Comparison of ENCODE assay signal across 28 mouse cellular contexts in genomic region chr11:11785457-11785856, GRCm38 (mm10). TPM values are rescaled to one million over a fixed set of nuclear protein-coding genes. Genes with fewer than 3 reads are reported as not detected.
DNase-seq lines count a peak whose midpoint lies in the region; ATAC-seq and TF ChIP-seq lines count a peak whose summit lies in the region.
"Had no signal": no experiment of that assay in that cellular context is flagged by ENCODE, and none has a peak within 500 bp of the region (broad histone marks: within the 10 kb centered on the region; RNA-seq: fewer than 3 reads in every experiment).

No protein-coding gene starts in this region.

- H3K4me2 ChIP-seq in liver, postnatal 0 days (ENCODE audit: low read depth, low read length), result 0 out of 2 replicates have a peak overlapping the region, but pooled peaks have one; percentile 2
- no peak overlapping the region for H3K4me2 ChIP-seq in neural tube, embryonic 15.5 days
- H3K4me2 ChIP-seq: embryonic facial prominence, embryonic 13.5 days; forebrain, embryonic 15.5 days; heart, embryonic 11.5 days; hindbrain, embryonic 14.5 days; kidney, embryonic 15.5 days; limb, embryonic 13.5 days; midbrain, embryonic 13.5 days had no signal

- TF ChIP-seq EP300 in liver, postnatal 0 days (IDR thresholded peaks at IDR 0.05; ENCODE audit: low read depth), result no peak

- DNase-seq in adrenal gland, postnatal 10 days, result peak; percentile 19
- DNase-seq in adrenal gland, postnatal 4 days (ENCODE audit: low spot score in 2 of 2), result no peak
- no peak for DNase-seq in liver, postnatal 0 days
- no peak for DNase-seq in liver
- peak; percentile 50 for DNase-seq in adipocyte (ENCODE audit: low spot score)
- DNase-seq in embryo, embryonic 11 days, result no peak
- DNase-seq: adrenal gland, postnatal 25 days; cerebellum, adult 9-10 months; cerebellum, postnatal 36 days; gastrocnemius, adult 2 months; heart, postnatal 4 days; kidney, adult 18-20 months; kidney, postnatal 25 days; spleen, adult 18-20 months; thymus, postnatal 25 days had no signal

- H3K79me2 ChIP-seq in macrophage (ENCODE audit: inconsistent target), result no peaks in the 10 kb centered on the region

- peak overlapping the region; percentile 60; the same call in 1 of the 2 replicates for H3K27ac ChIP-seq in liver, postnatal 0 days (ENCODE audit: low read depth)
- peak overlapping the region; percentile 78 for H3K27ac ChIP-seq in macrophage
- no peak overlapping the region for H3K27ac ChIP-seq in neural tube, embryonic 15.5 days (replicated peaks)
- H3K27ac ChIP-seq: embryonic facial prominence, embryonic 13.5 days; forebrain, embryonic 10.5 days; forebrain, embryonic 15.5 days; gastrocnemius, adult 2 months; hindbrain, embryonic 14.5 days; kidney, embryonic 15.5 days; limb, embryonic 13.5 days; liver, embryonic 14.5 days; midbrain, embryonic 13.5 days had no signal

- ATAC-seq in liver, postnatal 0 days, result no peak
- ATAC-seq in neural tube, embryonic 15.5 days (ENCODE audit: low FRiP score), result no peak
- ATAC-seq: forebrain, embryonic 15.5 days; midbrain, embryonic 13.5 days; Patski had no signal

- no peaks in the 10 kb centered on the region for H3K9me3 ChIP-seq in liver, postnatal 0 days (ENCODE audit: low read length)
- no peaks in the 10 kb centered on the region for H3K9me3 ChIP-seq in neural tube, embryonic 15.5 days (replicated peaks)
- H3K9me3 ChIP-seq: embryonic facial prominence, embryonic 13.5 days; forebrain, embryonic 10.5 days; forebrain, embryonic 15.5 days; G1E; kidney, embryonic 15.5 days; limb, embryonic 13.5 days; midbrain, embryonic 13.5 days had no signal

- H3K36me3 ChIP-seq in liver, postnatal 0 days (replicated peaks; ENCODE audit: insufficient read depth, low read length), result no peaks in the 10 kb centered on the region
- H3K36me3 ChIP-seq in macrophage (ENCODE audit: inconsistent target), result no peaks in the 10 kb centered on the region
- no peaks in the 10 kb centered on the region for H3K36me3 ChIP-seq in neural tube, embryonic 15.5 days
- H3K36me3 ChIP-seq: embryonic facial prominence, embryonic 13.5 days; forebrain, embryonic 10.5 days; forebrain, embryonic 15.5 days; G1E; kidney, embryonic 15.5 days; limb, embryonic 13.5 days; midbrain, embryonic 13.5 days had no signal

- TF ChIP-seq CTCF in liver, postnatal 0 days (IDR thresholded peaks at IDR 0.05; ENCODE audit: low read depth), result no peak

- H3K4me1 ChIP-seq in liver, postnatal 0 days (ENCODE audit: insufficient read depth), result 0 out of 2 replicates have a peak, but pooled peaks cover 3% of the 10 kb centered on the region
- H3K4me1 ChIP-seq in neural tube, embryonic 15.5 days, result no peaks in the 10 kb centered on the region
- H3K4me1 ChIP-seq: embryonic facial prominence, embryonic 13.5 days; forebrain, embryonic 10.5 days; forebrain, embryonic 15.5 days; kidney, embryonic 15.5 days; limb, embryonic 13.5 days; midbrain, embryonic 13.5 days had no signal

- H3K4me3 ChIP-seq in liver, postnatal 0 days (ENCODE audit: low read depth, low read length), result no peak overlapping the region
- H3K4me3 ChIP-seq in macrophage (ENCODE audit: inconsistent target), result no peak overlapping the region
- H3K4me3 ChIP-seq in neural tube, embryonic 15.5 days (replicated peaks), result no peak overlapping the region
- H3K4me3 ChIP-seq: embryonic facial prominence, embryonic 13.5 days; forebrain, embryonic 10.5 days; forebrain, embryonic 15.5 days; gastrocnemius, adult 2 months; kidney, embryonic 15.5 days; limb, embryonic 13.5 days; midbrain, embryonic 13.5 days had no signal

- H3K9ac ChIP-seq in liver, postnatal 0 days (replicated peaks), result no peak overlapping the region
- H3K9ac ChIP-seq in neural tube, embryonic 15.5 days (replicated peaks), result no peak overlapping the region
- H3K9ac ChIP-seq: embryonic facial prominence, embryonic 13.5 days; forebrain, embryonic 15.5 days; hindbrain, embryonic 14.5 days; kidney, embryonic 15.5 days; limb, embryonic 13.5 days; liver, embryonic 14.5 days; midbrain, embryonic 13.5 days had no signal

- WGBS in liver, postnatal 0 days (ENCODE audit: insufficient replicate concordance), result 36% methylated on average over 6 of the region's 6 CpGs
- 15% methylated on average over 6 of the region's 6 CpGs for WGBS in macrophage (ENCODE audit: missing documents)
- WGBS in neural tube, embryonic 15.5 days, result 73% methylated on average over 6 of the region's 6 CpGs

- H3K27me3 ChIP-seq in liver, postnatal 0 days (ENCODE audit: insufficient read depth, low read length), result no peaks in the 10 kb centered on the region
- no peaks in the 10 kb centered on the region for H3K27me3 ChIP-seq in neural tube, embryonic 15.5 days (replicated peaks)
- H3K27me3 ChIP-seq: embryonic facial prominence, embryonic 13.5 days; forebrain, embryonic 15.5 days; kidney, embryonic 15.5 days; midbrain, embryonic 13.5 days had no signal

RNA-seq across cellular contexts. Expression of gene Fignl1, which starts 23.3 kb away (rescaled TPM):
- total RNA-seq in adrenal gland, postnatal 10 days (2021), result 10 to 100 TPM in 1 of 2 experiments, 1 to 10 TPM in 1; 8.9 to 12.1 TPM
- 10 to 100 TPM; 17.9 to 18.2 TPM for total RNA-seq in adrenal gland, postnatal 4 days (2021)
- polyA plus RNA-seq in liver, postnatal 0 days (2015; fragmentation: Nextera tagmentation; extraction: Ambion mirVana), result 26.1 and 31.2 TPM in 2 replicates
- total RNA-seq in macrophage (2018; cell fraction: chromatin; rRNA removed), result 1 to 10 TPM in 23 of 26 experiments, under 1 TPM in 3; 0.57 to 8.2 (median 2.2) TPM
- total RNA-seq in macrophage (2018; cell fraction: cytosol; rRNA removed), result 1 to 10 TPM; 1.6 to 4.5 (median 2.6) TPM
- 10 to 100 TPM in 2 of 26 experiments, 1 to 10 TPM in 24; 1.3 to 20.6 (median 2.5) TPM for total RNA-seq in macrophage (2018; cell fraction: nucleus; rRNA removed)
- 1.3 to 21.2 TPM (median 4.0 TPM) in 3 replicates for polyA plus RNA-seq in macrophage (2018)
- polyA plus RNA-seq in neural tube, embryonic 15.5 days (2015; fragmentation: Nextera tagmentation; extraction: Ambion mirVana), result 8.7 and 19.6 TPM in 2 replicates

Comparison
In these comparisons a context has a peak if more than half of its experiments do, and no peak if none do; other contexts are left out.
1. DNase-seq: peak in adrenal gland, postnatal 10 days (single experiment) and adipocyte (single experiment); none in adrenal gland, postnatal 4 days (0 of 2), liver, postnatal 0 days (single experiment), liver (single experiment) and embryo, embryonic 11 days (single experiment).